Mouse (Mus musculus) liver, postnatal 0 days (tissue): ENCODE results near the gene Ift27.
A peak's percentile ranks its signal among the peaks of the same experiment; 100 is the strongest.

ENCODE experiments used
- CTCF ChIP-seq: sonication (generic); IDR thresholded peaks from 2 replicates; pipeline ENCODE4 v1.5.1; 2016; ENCODE audit warnings: antibody characterized with exemption, low read depth
- EP300 ChIP-seq: IDR thresholded peaks from 2 replicates; pipeline ENCODE4 v1.6.1; 2016; ENCODE audit warnings: antibody characterized with exemption, low read depth, mild to moderate bottlenecking

GRCm38 (mm10) chr15:78184855-78185254, 10.9 kb upstream of the Ift27 start:
- TF ChIP-seq CTCF (peak; percentile 65), EP300 (no peak)
